ENCODE assay signal across 13 mouse cellular contexts in the genomic region with DNA sequence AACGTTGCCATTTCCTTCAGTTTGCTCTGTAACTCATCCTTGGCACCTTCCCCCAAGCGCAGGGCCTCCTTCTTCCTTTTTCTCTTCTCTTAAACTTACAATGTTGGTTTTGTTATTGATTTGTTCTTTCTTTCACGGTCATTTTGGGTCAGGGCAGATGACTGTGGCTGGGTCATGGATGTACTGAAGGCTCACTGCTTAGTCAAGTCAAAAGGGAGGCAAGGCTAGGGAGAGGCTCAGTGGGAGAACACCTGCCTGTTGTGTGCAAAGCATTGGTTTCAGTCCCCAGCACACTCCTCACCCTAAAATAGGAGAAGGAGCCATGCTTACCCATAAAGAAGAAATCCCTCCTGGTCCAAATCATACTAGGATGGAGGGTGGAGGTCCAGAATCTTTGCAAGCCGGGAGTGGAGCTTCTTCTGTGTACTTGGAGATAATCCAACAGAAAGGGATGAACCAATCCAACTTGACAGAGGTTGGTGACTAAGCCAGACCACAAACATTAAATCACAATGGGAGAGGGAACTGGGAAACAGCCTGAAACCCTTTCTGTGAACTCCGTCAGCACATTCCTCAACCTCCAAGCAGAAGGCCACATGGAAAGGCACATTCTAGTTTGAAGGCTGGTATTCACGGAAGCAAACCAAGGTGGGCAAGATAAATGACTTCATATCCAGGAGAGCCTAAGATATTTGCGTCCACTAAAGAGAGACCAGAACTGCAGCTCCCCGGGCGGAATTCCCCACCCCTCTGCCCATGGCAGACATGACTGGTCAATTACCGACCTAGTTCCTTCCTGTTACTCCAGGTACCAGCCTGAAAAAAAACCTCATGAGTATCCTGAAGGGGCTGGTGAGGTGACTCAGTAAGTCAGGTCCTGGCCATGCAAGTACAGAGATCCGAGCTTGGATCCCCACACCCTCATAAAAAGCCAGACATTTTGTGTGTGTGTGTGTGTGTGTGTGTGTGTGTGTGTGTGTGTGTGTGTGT. TPM values are rescaled to one million over a fixed set of nuclear protein-coding genes. Genes with fewer than 3 reads are reported as not detected.
DNase-seq lines count a peak whose midpoint lies in the region; ATAC-seq lines count a peak whose summit lies in the region.
"Had no signal": no experiment of that assay in that cellular context is flagged by ENCODE, and none has a peak within 500 bp of the region (broad histone marks: within the 10 kb centered on the region; RNA-seq: fewer than 3 reads in every experiment).

No protein-coding gene starts in this region.

- H3K27ac ChIP-seq in midbrain, embryonic 10.5 days (replicated peaks): 0 out of 2 replicates have a peak overlapping the region, but pooled peaks have one; percentile 9
- H3K27ac ChIP-seq in midbrain, embryonic 16.5 days (ENCODE audit: low read length): no peak overlapping the region
- peak overlapping the region; percentile 41 for H3K27ac ChIP-seq in brown adipose tissue, adult 24 weeks (replicated peaks; ENCODE audit: low read depth, low read length)
- H3K27ac ChIP-seq in stomach, embryonic 15.5 days: 0 out of 2 replicates have a peak overlapping the region, but pooled peaks have one; percentile 21

- no peaks in the 10 kb centered on the region for H3K27me3 ChIP-seq in midbrain, embryonic 10.5 days (ENCODE audit: low read depth, poor library complexity, severe bottlenecking)
- H3K27me3 ChIP-seq in midbrain, embryonic 16.5 days (ENCODE audit: control insufficient read depth, insufficient read depth, low read depth, low read length): no peaks in the 10 kb centered on the region
- no peaks in the 10 kb centered on the region for H3K27me3 ChIP-seq in stomach, embryonic 15.5 days (replicated peaks)

- no peaks in the 10 kb centered on the region for H3K36me3 ChIP-seq in midbrain, embryonic 10.5 days
- H3K36me3 ChIP-seq in midbrain, embryonic 16.5 days (ENCODE audit: control insufficient read depth, insufficient read depth, low read length): no peaks in the 10 kb centered on the region
- H3K36me3 ChIP-seq in stomach, embryonic 15.5 days: no peaks in the 10 kb centered on the region

- peaks cover 22% of the 10 kb centered on the region for H3K4me1 ChIP-seq in midbrain, embryonic 10.5 days
- H3K4me1 ChIP-seq in midbrain, embryonic 16.5 days (ENCODE audit: control insufficient read depth, insufficient read depth, low read length): no peaks in the 10 kb centered on the region
- H3K4me1 ChIP-seq in brown adipose tissue, adult 24 weeks (ENCODE audit: control insufficient read depth, insufficient read depth, insufficient read length, low read length): peaks cover 44% of the 10 kb centered on the region
- peaks cover 3% of the 10 kb centered on the region; the same call in 1 of the 2 replicates for H3K4me1 ChIP-seq in stomach, embryonic 15.5 days

- intact Hi-C loops in gastrocnemius, postnatal 14 days (cut with DNase I; ENCODE audit: low total_unique reads): no loop called here

- ATAC-seq in midbrain, embryonic 16.5 days: no peak
- peak; percentile 45; the same call in 1 of the 2 replicates for ATAC-seq in stomach, embryonic 15.5 days (ENCODE audit: insufficient read depth, low FRiP score, low read depth)
- ATAC-seq: CD4-positive, CD25-positive, alpha-beta regulatory T cell, adult 4 months had no signal

- no peaks in the 10 kb centered on the region for H3K9me3 ChIP-seq in midbrain, embryonic 10.5 days (replicated peaks)
- H3K9me3 ChIP-seq in midbrain, embryonic 16.5 days (replicated peaks; ENCODE audit: control insufficient read depth, low read length, poor library complexity, severe bottlenecking): no peaks in the 10 kb centered on the region
- no peaks in the 10 kb centered on the region for H3K9me3 ChIP-seq in stomach, embryonic 15.5 days

- no peak overlapping the region for H3K4me2 ChIP-seq in midbrain, embryonic 16.5 days (ENCODE audit: low read length)
- no peak overlapping the region for H3K4me2 ChIP-seq in stomach, embryonic 15.5 days

- DNase-seq in gastrocnemius, adult 18-20 months (ENCODE audit: low spot score): peak; percentile 41
- no peak for DNase-seq in gastrocnemius, postnatal 14 days
- DNase-seq in midbrain, embryonic 10.5 days (ENCODE audit: low spot score): no peak
- no peak for DNase-seq in layer of hippocampus, adult 9-11 months
- DNase-seq in cerebellum, postnatal 10 days: no peak
- DNase-seq: kidney, adult 11 months had no signal

- H3K9ac ChIP-seq in midbrain, embryonic 16.5 days (ENCODE audit: low read depth, low read length): no peak overlapping the region
- no peak overlapping the region for H3K9ac ChIP-seq in stomach, embryonic 15.5 days

- no peak overlapping the region for H3K4me3 ChIP-seq in midbrain, embryonic 10.5 days
- H3K4me3 ChIP-seq in midbrain, embryonic 16.5 days (ENCODE audit: low read depth, low read length): no peak overlapping the region
- H3K4me3 ChIP-seq in brown adipose tissue, adult 24 weeks (ENCODE audit: insufficient read depth, low read depth, low read length): no peak overlapping the region
- no peak overlapping the region for H3K4me3 ChIP-seq in stomach, embryonic 15.5 days (replicated peaks)

- 85% methylated on average over 11 of the region's 11 CpGs for WGBS in midbrain, embryonic 10.5 days
- 77% methylated on average over 11 of the region's 11 CpGs for WGBS in midbrain, embryonic 16.5 days
- 57% methylated on average over 11 of the region's 11 CpGs for WGBS in stomach, embryonic 15.5 days

RNA-seq across cellular contexts. Expression of a gene that starts 11.9 kb away (rescaled TPM):
- 10 to 100 TPM; 28.7 to 53.9 TPM for total RNA-seq in gastrocnemius, adult 18-20 months (2021)
- 10 to 100 TPM; 41.1 to 76.7 TPM for total RNA-seq in gastrocnemius, postnatal 14 days (2021)
- polyA plus RNA-seq in midbrain, embryonic 10.5 days (2016; fragmentation: Nextera tagmentation; extraction: Ambion mirVana): 29.0 and 37.6 TPM in 2 replicates
- polyA plus RNA-seq in midbrain, embryonic 16.5 days (2015; fragmentation: Nextera tagmentation; extraction: Ambion mirVana): 68.4 and 80.2 TPM in 2 replicates
- 33.4 and 36.3 TPM in 2 replicates for polyA plus RNA-seq in brown adipose tissue, adult 24 weeks (2012; ENCODE audit: insufficient read depth, insufficient read length, missing spikeins)
- polyA plus RNA-seq in stomach, embryonic 15.5 days (2015; fragmentation: Nextera tagmentation; extraction: Ambion mirVana): 185 and 189 TPM in 2 replicates

RNA-seq across cellular contexts. Expression of a gene that starts 22.8 kb away (rescaled TPM):
- total RNA-seq in gastrocnemius, adult 18-20 months (2021): not detected
- not detected for total RNA-seq in gastrocnemius, postnatal 14 days (2021)
- not detected in 2 replicates for polyA plus RNA-seq in midbrain, embryonic 10.5 days (2016; fragmentation: Nextera tagmentation; extraction: Ambion mirVana)
- 1.2 and 1.8 TPM in 2 replicates for polyA plus RNA-seq in midbrain, embryonic 16.5 days (2015; fragmentation: Nextera tagmentation; extraction: Ambion mirVana)
- not detected in 2 replicates for polyA plus RNA-seq in brown adipose tissue, adult 24 weeks (2012; ENCODE audit: insufficient read depth, insufficient read length, missing spikeins)
- not detected in 2 replicates for polyA plus RNA-seq in stomach, embryonic 15.5 days (2015; fragmentation: Nextera tagmentation; extraction: Ambion mirVana)
- total RNA-seq: heart, postnatal 10 days had no signal
- polyA plus RNA-seq: CD4-positive, CD25-positive, alpha-beta regulatory T cell, adult 4 months; liver, embryonic 16.5 days; stomach, embryonic 14.5 days had no signal
